Mouse (Mus musculus) intestine, embryonic 14.5 days (tissue): ENCODE data around the gene Trim8. TPM values are rescaled to one million over a fixed set of nuclear protein-coding genes. Genes with fewer than 3 reads are reported as not detected.

Experiments used
- ATAC-seq: fragments of 200-750 bp; cut with Nextera tagmentation; replicated peaks from 2 replicates; pipeline ENCODE4 v1.8.0; 2017; ENCODE audit warnings: low read depth, moderate number of reproducible peaks, moderate TSS enrichment, moderate library complexity; ENCODE audit not compliant: low FRiP score, low TSS enrichment
- DNase-seq: peaks from one replicate; pipeline ENCODE4 v3.0.0-alpha.2; 2018; ENCODE audit warnings: low spot score
- H3K27ac ChIP-seq: fragments of 300-500 bp; sonication (generic); 2 replicates; pipeline ENCODE4 v1.5.1; 2014; ENCODE audit warnings: low read depth, mild to moderate bottlenecking, control low read depth
- H3K27me3 ChIP-seq: fragments of 300-500 bp; sonication (generic); replicated peaks from 2 replicates; pipeline ENCODE4 v1.6.1; 2014; ENCODE audit warnings: low read length, control low read depth; ENCODE audit not compliant: control insufficient read depth, insufficient read depth
- H3K36me3 ChIP-seq: fragments of 300-500 bp; sonication (generic); 2 replicates; pipeline ENCODE4 v1.6.1; 2014; ENCODE audit warnings: low read length, control low read depth; ENCODE audit not compliant: control insufficient read depth, insufficient read depth
- H3K4me1 ChIP-seq: fragments of 300-500 bp; sonication (generic); replicated peaks from 2 replicates; pipeline ENCODE4 v1.6.1; 2014; ENCODE audit warnings: low read length, control low read depth, mixed read lengths; ENCODE audit not compliant: control insufficient read depth, insufficient read depth
- H3K4me2 ChIP-seq: fragments of 300-500 bp; sonication (generic); 2 replicates; pipeline ENCODE4 v1.6.1; 2014; ENCODE audit warnings: low read length
- H3K4me3 ChIP-seq: fragments of 300-500 bp; sonication (generic); 2 replicates; pipeline ENCODE4 v1.5.1; 2014; ENCODE audit warnings: low read depth, low read length, control low read depth, mixed read lengths
- H3K9ac ChIP-seq: fragments of 300-500 bp; sonication (generic); 2 replicates; pipeline ENCODE4 v1.6.1; 2014; ENCODE audit warnings: mild to moderate bottlenecking, low read length
- H3K9me3 ChIP-seq: fragments of 300-500 bp; sonication (generic); 2 replicates; pipeline ENCODE4 v1.6.1; 2016; ENCODE audit warnings: low read length, control low read depth; ENCODE audit not compliant: control insufficient read depth
- WGBS: fragments of 180-500 bp; shearing (Covaris S2); extraction: QIAGEN DNeasy Blood & Tissue Kit; methylation state at CpG from one replicate; pipeline ENCODE4 v1.1.7; 2014; 5-methylcytosine and 5-hydroxymethylcytosine counted together
- polyA plus RNA-seq: library from polyadenylated mRNA; unstranded; fragments of >200 nt; fragmentation: Nextera tagmentation; extraction: Ambion mirVana; gene quantifications from 2 replicates; pipeline ENCODE4 v1.2.1, GENCODE M21; 2014

Trim8 gene
- polyA plus RNA-seq, 1 experiment from 2014 or later: 21.1 TPM

DNA sequence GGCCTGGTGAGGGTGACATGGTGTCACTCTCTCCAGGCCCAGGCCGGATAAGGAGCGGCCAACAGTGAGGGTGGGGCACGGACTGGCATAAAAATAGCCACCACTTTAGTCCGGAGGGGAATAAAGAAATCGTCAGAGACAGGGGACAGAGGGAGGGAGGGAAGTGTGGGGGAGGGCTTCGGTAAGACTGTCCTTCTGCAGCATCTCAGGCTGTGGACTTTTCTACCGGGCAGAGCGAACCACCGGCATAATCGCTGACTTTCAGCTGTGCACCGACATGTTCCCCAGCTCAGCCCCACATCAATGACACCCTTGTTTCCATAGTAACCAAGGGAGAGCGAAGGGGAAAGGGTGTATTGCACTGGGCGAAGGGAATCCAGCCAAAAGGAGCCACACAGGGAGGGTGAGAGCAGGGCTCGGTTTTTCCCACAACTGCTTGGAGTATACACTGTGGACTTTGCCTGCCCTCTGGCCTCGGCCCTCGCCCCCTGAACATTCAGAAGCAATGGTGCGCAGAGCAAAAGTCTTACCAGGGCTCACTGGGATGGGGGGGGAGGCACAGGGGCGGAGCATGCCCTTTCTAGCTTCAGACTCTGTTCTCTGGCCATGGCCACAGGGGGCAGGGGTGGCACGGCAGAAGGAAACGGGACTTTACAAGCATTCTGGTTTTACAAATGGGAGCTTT is 27.2 kb downstream of the Trim8 start:
- Histone ChIP-seq H3K4me1 (peaks cover 68% of the 10 kb centered on the region), H3K9ac (peak overlapping the region; percentile 29; the same call in 1 of the 2 replicates), H3K4me3 (peak overlapping the region; percentile 8; the same call in 1 of the 2 replicates), H3K27me3 (no peaks in the 10 kb centered on the region), H3K36me3 (no peaks in the 10 kb centered on the region), H3K4me2 (peak overlapping the region; percentile 46), H3K27ac (no peak overlapping the region), H3K9me3 (no peaks in the 10 kb centered on the region)
- WGBS: 9% methylated on average over 20 of the region's 20 CpGs
- DNase-seq: no peak
- ATAC-seq: 0 out of 2 replicates have a peak, but pooled peaks have one; percentile 18

DNA sequence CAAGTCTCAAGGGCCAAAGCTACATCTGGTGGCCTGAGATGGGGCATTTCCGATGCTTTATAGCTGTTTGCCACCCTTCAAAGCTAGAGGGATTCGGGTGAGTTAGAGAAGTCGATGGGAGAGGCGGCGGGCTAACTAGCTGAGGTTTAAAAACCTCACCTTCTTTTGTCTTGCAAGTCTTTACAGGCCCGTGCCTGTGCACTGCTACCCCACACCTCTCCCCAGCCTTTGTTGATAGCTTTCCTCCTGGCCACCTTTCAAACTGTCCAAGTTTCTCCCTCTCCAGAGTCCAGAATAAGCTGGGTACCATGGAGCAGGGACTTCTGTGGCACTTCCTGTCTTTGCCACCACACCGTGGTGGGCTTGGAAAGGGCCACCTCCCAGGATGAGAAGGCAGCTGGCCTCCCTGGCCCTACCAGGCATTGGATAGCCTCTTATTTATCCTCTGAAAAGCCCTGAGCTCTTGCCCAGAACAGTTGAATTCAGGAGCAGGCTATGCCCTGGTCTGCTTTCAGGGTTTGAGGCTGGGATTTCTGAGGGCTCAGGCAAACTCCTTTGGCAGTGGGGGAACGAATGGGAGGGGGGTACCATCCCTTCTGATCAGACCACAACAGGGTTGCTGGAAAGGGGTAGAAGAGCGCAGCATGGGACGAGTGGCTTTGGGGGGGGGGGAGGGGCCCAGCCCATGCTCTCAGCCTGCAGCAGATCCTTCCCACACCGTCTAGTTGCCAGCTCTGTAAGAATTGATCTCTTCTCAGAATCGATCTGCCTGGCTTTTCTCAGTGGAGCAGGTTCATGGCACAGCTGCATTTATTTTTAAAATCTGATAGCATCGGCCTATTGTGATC is 28.3 kb downstream of the Trim8 start:
- H3K4me3 ChIP-seq: no peak overlapping the region
- WGBS: 31% methylated on average over 13 of the region's 13 CpGs
- H3K4me2 ChIP-seq: no peak overlapping the region
- no peaks in the 10 kb centered on the region for H3K9me3 ChIP-seq
- no peaks in the 10 kb centered on the region for H3K36me3 ChIP-seq
- no peak overlapping the region for H3K9ac ChIP-seq
- H3K27ac ChIP-seq: peak overlapping the region; percentile 14; the same call in 1 of the 2 replicates
- no peak for ATAC-seq
- H3K4me1 ChIP-seq: peaks cover 62% of the 10 kb centered on the region
- H3K27me3 ChIP-seq: no peaks in the 10 kb centered on the region
- no peak for DNase-seq

DNA sequence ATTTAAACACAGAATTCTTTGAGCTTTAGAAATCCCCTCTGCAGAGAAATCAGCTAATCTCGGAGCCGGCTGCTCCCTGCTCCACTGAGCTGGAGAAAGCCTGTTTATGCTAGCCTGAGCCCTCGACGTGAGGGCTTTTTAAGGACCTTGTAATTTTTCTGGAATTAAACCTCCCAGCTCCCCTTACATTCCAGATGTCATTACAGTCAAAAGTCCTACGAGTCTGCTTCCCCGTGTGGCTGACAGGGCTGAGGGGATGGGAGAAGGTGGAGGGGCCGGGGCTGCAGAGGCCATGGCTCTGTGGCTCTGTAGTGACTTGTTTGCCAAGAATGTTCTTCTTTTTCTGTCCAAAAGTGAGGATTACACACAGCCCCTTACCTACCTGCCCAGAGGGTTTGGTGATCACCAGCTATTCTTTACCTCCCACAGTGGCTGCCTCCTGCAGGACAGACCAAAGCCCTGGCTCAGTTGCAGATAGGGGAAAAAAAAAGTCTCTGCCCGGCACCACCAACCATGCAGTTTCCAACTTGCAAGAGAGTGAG is 29.0 kb downstream of the Trim8 start:
- Histone ChIP-seq H3K4me2 (no peak overlapping the region), H3K27ac (0 out of 2 replicates have a peak overlapping the region, but pooled peaks have one; percentile 14), H3K9me3 (no peaks in the 10 kb centered on the region), H3K4me3 (no peak overlapping the region), H3K36me3 (no peaks in the 10 kb centered on the region), H3K27me3 (no peaks in the 10 kb centered on the region), H3K4me1 (peaks cover 59% of the 10 kb centered on the region), H3K9ac (no peak overlapping the region)
- ATAC-seq (no peak), DNase-seq (no peak)
- WGBS: 31% methylated on average over 8 of the region's 8 CpGs

DNA sequence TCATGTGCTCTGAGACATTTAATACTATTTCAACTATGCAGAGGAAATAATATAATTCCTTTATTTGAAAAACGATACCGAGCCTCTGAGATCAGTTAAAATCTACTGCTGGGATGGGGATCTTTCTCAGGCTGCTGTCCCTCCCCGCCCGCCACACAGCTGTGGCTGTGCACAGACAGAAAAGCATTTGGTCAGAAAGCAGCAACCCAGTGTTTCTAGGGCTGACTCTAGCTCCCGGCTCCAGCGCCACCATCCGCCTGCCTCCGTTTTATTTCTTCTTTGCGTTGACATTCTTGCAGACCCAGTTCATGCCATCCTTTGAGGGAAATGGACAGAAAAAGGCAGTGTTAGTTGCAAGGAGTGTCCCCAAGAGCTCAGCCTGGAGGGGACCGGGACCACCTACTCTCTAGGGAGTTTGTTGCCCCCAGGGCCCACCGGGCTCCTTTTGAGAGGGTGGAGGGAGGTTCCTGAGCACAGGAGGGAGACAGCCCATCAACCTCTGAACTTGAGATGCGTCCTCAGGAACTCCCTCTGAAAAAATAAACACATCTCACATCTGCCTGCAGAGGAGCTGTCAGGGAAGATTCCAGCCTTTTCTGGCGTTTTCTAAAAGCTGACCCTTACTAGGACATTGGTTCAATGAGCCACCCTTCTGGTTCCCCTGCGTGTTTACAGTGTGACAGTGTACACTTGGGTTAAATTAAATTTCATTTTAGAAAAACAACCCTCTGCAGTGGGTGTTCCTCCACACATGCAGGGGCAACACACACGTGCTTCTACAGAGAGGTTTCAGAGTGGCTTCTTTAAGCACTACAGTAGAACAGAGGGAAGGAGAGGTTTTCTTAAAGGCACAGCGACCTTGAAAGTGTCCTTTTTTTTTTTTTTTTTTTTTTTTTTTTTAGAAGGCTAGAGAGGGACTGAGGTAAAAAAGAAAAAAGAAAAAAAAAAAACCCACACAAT is 29.8 kb downstream of the Trim8 start:
- no peaks in the 10 kb centered on the region for H3K36me3 ChIP-seq
- peak overlapping the region; percentile 16 for H3K4me2 ChIP-seq
- 15% methylated on average over 16 of the region's 16 CpGs for WGBS
- peaks cover 57% of the 10 kb centered on the region for H3K4me1 ChIP-seq
- no peaks in the 10 kb centered on the region for H3K9me3 ChIP-seq
- no peak for ATAC-seq
- no peak overlapping the region for H3K9ac ChIP-seq
- no peak for DNase-seq
- H3K4me3 ChIP-seq: no peak overlapping the region
- H3K27me3 ChIP-seq: no peaks in the 10 kb centered on the region
- peak overlapping the region; percentile 52; the same call in 1 of the 2 replicates for H3K27ac ChIP-seq

DNA sequence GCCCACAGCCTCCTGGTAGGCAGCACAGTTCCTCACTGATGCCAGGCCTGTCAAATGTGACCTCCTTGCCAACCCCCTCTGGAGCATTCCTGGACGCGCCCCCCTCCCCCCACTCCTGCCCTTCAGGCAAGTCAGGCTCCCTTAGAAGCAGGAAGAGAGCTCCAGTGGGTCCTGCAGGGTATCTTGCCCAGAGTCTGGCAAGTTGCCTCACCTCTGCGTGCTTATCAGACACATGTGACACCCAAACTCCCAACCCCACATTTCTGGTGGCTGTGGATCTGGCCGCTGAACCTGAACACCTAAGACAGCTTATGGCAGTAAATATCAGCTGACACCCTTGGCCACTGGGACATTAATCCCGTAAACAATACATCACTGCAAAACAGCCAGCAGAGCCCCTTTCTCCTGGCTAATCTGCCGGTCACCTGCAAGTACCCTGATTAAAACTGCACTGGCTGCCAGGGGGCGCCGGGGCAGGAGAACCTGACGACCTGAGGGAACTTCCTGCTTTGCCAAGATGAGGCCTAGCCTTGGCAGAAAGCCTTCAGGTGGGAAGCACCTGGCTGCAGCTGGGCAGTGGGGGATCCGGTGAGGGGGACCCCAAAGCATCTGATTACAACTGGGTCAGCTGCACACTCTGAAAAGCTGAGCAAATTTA is 30.7 kb downstream of the Trim8 start:
- ATAC-seq: no peak
- no peak for DNase-seq
- no peak overlapping the region for H3K9ac ChIP-seq
- no peaks in the 10 kb centered on the region for H3K9me3 ChIP-seq
- WGBS: 18% methylated on average over 10 of the region's 10 CpGs
- peaks cover 57% of the 10 kb centered on the region for H3K4me1 ChIP-seq
- no peak overlapping the region for H3K4me3 ChIP-seq
- no peak overlapping the region for H3K4me2 ChIP-seq
- no peaks in the 10 kb centered on the region for H3K36me3 ChIP-seq
- H3K27me3 ChIP-seq: no peaks in the 10 kb centered on the region
- H3K27ac ChIP-seq: no peak overlapping the region

DNA sequence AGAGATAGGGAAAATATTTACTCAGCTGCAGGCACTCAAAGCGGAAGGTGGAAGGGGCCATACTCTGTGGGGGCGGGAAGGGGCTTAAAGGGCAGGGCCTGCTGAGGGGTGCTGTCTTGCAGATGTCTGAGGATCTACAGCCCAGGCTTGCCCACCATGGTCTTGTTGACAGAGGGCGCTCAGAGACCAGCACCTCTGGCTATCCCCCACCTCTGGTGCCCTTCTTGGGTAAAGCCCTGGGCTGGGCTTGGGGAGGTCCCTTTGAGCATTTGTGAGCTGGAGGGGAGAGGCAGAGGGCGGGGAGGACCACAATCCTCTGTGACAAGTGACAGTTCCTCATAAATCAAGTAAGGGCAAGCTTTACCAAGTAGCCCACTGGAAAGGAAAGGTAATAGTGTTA is 31.6 kb downstream of the Trim8 start:
- Histone ChIP-seq H3K9ac (no peak overlapping the region), H3K27ac (no peak overlapping the region), H3K4me1 (peaks cover 54% of the 10 kb centered on the region), H3K27me3 (no peaks in the 10 kb centered on the region), H3K9me3 (no peaks in the 10 kb centered on the region), H3K4me2 (no peak overlapping the region), H3K36me3 (no peaks in the 10 kb centered on the region), H3K4me3 (no peak overlapping the region)
- ATAC-seq (no peak), DNase-seq (no peak)
- WGBS: 47% methylated on average over 4 of the region's 4 CpGs

DNA sequence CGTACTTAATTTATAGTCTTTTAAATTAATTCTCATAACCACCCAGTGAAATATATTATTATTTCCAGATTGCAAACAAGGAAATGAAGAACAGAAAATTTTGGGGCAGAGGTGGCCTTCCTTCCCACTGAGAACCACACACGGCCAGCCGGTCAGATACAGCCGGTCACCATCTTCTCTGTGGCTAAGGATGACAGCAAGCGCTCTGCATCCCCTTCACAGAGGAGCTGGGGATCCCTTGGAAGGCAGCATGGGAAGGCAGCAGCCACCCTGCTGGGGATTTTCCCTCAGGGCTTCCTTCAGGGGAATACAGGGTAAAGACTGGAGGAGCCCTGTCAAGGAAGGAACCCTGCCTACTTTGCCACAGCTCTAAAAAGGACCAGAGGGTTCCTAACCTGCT is 32.0 kb downstream of the Trim8 start:
- no peak for DNase-seq
- Histone ChIP-seq H3K4me3 (no peak overlapping the region), H3K27ac (no peak overlapping the region), H3K4me1 (peaks cover 49% of the 10 kb centered on the region), H3K9me3 (no peaks in the 10 kb centered on the region), H3K27me3 (no peaks in the 10 kb centered on the region), H3K4me2 (no peak overlapping the region), H3K9ac (no peak overlapping the region), H3K36me3 (no peaks in the 10 kb centered on the region)
- 71% methylated on average over 5 of the region's 5 CpGs for WGBS
- ATAC-seq: no peak
